Mouse (Mus musculus) lung, adult 2 months (tissue): ENCODE measurements around the gene Dtd1.

ENCODE experiments used
- CTCF ChIP-seq: fragments of 200-500 bp; IDR thresholded peaks from 2 replicates; pipeline ENCODE4 v1.5.1; 2011; ENCODE audit warnings: mild to moderate bottlenecking, low read length, control low read depth; ENCODE audit not compliant: insufficient read depth
- POLR2A ChIP-seq: fragments of 200-500 bp; IDR thresholded peaks from 2 replicates; pipeline ENCODE4 v1.6.1; 2011; ENCODE audit warnings: low read depth, mild to moderate bottlenecking, control low read depth, low read length, borderline replicate concordance; ENCODE audit errors: extremely low read depth

- no peak for TF ChIP-seq CTCF
- no peak for TF ChIP-seq POLR2A
Measured at GRCm38 (mm10) chr2:144701415-144702149, 101.9 kb downstream of the Dtd1 start.
